Mouse (Mus musculus) heart, postnatal 14 days (tissue): ENCODE data around the gene Zfp629. TPM values are rescaled to one million over a fixed set of nuclear protein-coding genes. Genes with fewer than 3 reads are reported as not detected.

Source experiments
- DNase-seq, 2 experiments: peaks; one replicate each; pipeline ENCODE4 v3.0.0; 2021 to 2022
- intact Hi-C: fragments of 180-260 bp; cut with DNase I; formaldehyde crosslinking; loops from one replicate; pipeline ENCODE4 v1.15.1; 2025
- total RNA-seq, 2 experiments: library from RNA; stranded (reverse); gene quantifications; 2 replicates each; pipeline ENCODE4 v1.2.3; 2021

The Zfp629 gene
- total RNA-seq, 2 experiments from 2014 or later = 28.8 to 29.1 TPM

GRCm38 (mm10) chr7:127616881-127617280 is 1.3 kb upstream of the Zfp629 start:
- intact Hi-C loops = no loop called here

GRCm38 (mm10) chr7:127616336-127616735 is 739 bp upstream of the Zfp629 start:
- intact Hi-C loops = no loop called here
- DNase-seq = no peak

More at GRCm38 (mm10) chr7:127616881-127617280, 1.3 kb upstream of the Zfp629 start:
- DNase-seq = no peak

- DNase-seq = peak; percentile 71 to 73
- intact Hi-C loops = loop anchor here (1.0 kb wide), 1 partner anchor 26 kb away; no protein-coding TSS in a partner anchor
Observed at GRCm38 (mm10) chr7:127614511-127614890, 1.1 kb downstream of the Zfp629 start.

GRCm38 (mm10) chr7:127614091-127614490 is 1.5 kb downstream of the Zfp629 start:
- intact Hi-C loops = loop anchor here (1.0 kb wide), 1 partner anchor 26 kb away; no protein-coding TSS in a partner anchor
- no peak for DNase-seq

GRCm38 (mm10) chr7:127613501-127613900 is 2.1 kb downstream of the Zfp629 start:
- intact Hi-C loops = no loop called here
- no peak for DNase-seq

DNA sequence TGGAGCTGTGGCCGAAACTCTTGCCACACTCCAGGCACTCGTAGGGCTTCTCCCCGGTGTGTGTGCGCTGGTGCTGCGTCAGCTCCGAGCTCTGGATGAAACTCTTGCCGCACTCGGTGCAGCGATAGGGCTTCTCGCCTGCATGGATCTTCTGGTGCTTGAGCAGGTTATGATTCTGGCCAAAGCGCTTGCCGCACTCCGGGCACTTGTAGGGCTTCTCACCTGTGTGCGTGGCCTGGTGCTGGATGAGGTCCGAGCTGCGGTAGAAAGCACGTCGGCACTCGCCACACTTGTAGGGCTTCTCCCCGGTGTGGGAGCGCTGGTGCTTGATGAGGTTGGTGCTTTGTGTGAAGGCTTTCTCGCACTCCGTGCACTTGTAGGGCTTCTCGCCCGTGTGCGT is 4.0 kb downstream of the Zfp629 start:
- no peak for DNase-seq
- intact Hi-C loops = no loop called here

DNA sequence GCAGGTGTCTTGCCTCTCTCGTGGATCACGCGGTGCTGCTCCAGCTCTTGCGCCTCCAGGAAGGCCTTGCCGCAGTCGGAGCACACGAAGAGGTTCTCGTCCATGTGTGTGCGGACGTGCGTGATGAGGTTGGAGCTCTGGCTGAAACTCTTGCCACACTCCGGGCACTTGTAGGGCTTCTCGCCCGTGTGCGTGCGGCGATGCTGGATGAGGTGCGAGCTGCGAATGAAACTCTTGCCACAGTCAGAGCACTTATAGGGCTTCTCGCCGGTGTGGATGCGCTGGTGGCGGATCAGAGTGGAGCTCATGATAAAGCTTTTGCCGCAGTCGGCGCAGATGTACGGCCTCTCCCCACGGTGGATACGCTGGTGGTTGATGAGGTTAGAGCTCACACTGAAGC is 4.6 kb downstream of the Zfp629 start:
- intact Hi-C loops = no loop called here
- DNase-seq = no peak

GRCm38 (mm10) chr7:127607150-127607549 is 8.4 kb downstream of the Zfp629 start:
- intact Hi-C loops = no loop called here
- DNase-seq = no peak

GRCm38 (mm10) chr7:127604256-127604655 is 11.3 kb downstream of the Zfp629 start:
- no peak for DNase-seq
- intact Hi-C loops = no loop called here

- DNase-seq = no peak
- intact Hi-C loops = no loop called here
Observed at GRCm38 (mm10) chr7:127602903-127603302, 12.7 kb downstream of the Zfp629 start.

- no peak for DNase-seq
- intact Hi-C loops = no loop called here
Observed at GRCm38 (mm10) chr7:127601735-127602134, 13.9 kb downstream of the Zfp629 start.

GRCm38 (mm10) chr7:127600612-127601011 is 15.0 kb downstream of the Zfp629 start:
- intact Hi-C loops = no loop called here
- no peak for DNase-seq

DNA sequence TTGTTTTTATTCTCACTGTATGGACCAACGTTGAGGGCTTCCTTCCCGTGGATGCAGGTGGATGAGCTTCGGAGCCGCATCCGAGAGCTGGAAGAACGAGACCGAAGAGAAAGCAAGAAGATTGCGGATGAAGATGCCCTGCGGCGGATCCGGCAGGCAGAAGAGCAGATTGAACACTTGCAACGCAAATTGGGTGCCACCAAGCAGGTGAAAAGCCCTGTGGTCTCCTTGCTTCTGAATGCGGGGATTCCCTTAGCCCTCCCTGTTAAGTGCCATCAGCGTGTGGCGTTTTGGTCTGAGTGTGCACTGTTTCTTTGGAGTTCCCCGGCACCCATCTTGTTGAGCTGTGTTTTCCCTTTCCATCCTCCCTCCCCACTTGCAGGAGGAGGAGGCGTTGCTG is 18.9 kb downstream of the Zfp629 start:
- no peak for DNase-seq
- intact Hi-C loops = no loop called here

DNA sequence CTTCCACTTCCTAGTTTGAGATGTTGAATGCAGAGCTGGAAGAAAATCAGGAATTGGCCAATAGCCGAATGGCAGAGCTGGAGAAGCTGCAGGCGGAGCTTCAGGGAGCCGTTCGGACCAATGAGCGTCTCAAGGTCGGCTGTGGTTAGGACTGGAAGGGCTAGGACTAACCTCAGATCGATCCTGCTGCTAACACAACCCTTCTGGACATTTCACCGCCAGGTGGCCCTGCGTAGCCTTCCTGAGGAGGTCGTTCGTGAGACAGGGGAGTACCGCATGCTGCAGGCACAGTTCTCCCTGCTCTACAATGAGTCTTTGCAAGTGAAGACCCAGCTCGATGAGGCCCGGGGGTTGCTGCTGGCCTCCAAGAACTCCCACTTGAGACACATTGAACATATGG is 23.0 kb downstream of the Zfp629 start:
- no peak for DNase-seq
- intact Hi-C loops = no loop called here

DNA sequence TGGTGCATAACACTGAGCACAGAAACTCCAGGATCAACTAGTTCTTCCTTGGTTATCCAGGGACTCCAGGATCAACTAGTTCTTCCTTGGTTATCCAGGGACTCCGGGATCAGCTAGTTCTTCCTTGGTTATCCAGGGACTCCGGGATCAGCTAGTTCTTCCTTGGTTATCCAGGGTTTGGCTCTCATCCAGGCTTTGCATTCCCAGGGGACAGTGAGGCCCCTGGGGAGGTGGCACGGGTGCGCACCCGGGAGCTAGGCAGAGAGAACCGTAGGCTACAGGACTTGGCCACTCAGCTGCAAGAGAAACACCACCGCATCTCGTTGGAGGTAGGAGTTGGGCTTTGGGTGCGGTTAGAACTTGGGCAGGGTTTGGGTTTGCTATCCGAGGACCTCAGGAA is 24.5 kb downstream of the Zfp629 start:
- DNase-seq = no peak
- intact Hi-C loops = no loop called here

- intact Hi-C loops = loop anchor here (5.0 kb wide), 1 partner anchor 227 kb away; no protein-coding TSS in a partner anchor
- no peak for DNase-seq
Observed at GRCm38 (mm10) chr7:127589637-127590036, 26.0 kb downstream of the Zfp629 start.

- no peak for DNase-seq
- intact Hi-C loops = loop anchor here (5.0 kb wide), 1 partner anchor 227 kb away; no protein-coding TSS in a partner anchor
Observed at GRCm38 (mm10) chr7:127588901-127589300, 26.7 kb downstream of the Zfp629 start.

GRCm38 (mm10) chr7:127588011-127588871 is 27.4 kb downstream of the Zfp629 start, which contains the start of the genes Ccdc189 and Rnf40:
Gene Ccdc189, minus strand, starts transcription at chr7:127588595.
Gene Rnf40, plus strand, starts transcription at chr7:127588767.
- peak; percentile 89 to 91 for DNase-seq
- intact Hi-C loops = loop anchor here (5.0 kb wide), 1 partner anchor 226 kb away; no protein-coding TSS in a partner anchor

DNA sequence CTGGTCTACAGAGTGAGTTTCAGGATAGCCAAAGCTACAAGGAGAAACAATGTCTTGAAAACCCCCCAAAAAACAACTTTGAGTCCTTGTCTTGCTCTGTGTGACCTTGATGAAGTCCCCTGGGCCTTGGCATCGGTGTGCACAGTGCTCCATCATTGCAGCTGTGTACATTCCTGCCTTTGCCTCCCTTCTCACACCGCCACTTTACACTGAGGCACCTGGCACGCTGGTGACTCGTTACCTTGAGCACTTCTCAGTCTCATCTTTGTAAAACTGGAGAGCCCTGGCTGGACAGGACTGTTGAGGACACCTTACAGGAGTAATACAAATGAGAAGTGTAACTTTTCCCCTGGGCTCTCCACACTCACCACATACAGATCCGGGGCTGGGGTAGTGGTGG is 28.4 kb downstream of the Zfp629 start:
- intact Hi-C loops = loop anchor here (5.0 kb wide), 1 partner anchor 225 kb away; no protein-coding TSS in a partner anchor
- DNase-seq = no peak

DNA sequence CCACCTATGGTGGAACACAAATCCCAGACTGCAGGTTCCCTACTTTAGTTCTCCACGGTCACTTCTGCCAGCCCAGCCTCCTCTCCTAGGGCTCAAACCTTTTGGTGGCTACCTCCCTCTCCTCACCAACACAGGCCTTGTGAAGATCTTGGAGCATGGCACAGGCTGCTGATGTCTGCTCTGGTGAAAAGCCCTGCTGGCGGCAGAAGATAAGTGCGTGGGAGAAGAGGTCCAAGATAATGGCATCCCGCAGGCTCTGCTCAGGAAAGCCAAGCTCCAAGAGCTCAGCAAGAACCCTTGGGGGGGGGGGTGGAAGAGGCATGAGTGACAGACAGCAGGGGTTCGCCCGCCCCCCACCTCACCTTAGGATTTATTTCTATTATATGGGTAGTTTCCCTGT is 29.4 kb downstream of the Zfp629 start:
- no peak for DNase-seq
- intact Hi-C loops = loop anchor here (5.0 kb wide), 1 partner anchor 224 kb away; no protein-coding TSS in a partner anchor

- no peak for DNase-seq
- intact Hi-C loops = loop anchor here (5.0 kb wide), 1 partner anchor 223 kb away; no protein-coding TSS in a partner anchor
Observed at GRCm38 (mm10) chr7:127585031-127585430, 30.6 kb downstream of the Zfp629 start.

DNA sequence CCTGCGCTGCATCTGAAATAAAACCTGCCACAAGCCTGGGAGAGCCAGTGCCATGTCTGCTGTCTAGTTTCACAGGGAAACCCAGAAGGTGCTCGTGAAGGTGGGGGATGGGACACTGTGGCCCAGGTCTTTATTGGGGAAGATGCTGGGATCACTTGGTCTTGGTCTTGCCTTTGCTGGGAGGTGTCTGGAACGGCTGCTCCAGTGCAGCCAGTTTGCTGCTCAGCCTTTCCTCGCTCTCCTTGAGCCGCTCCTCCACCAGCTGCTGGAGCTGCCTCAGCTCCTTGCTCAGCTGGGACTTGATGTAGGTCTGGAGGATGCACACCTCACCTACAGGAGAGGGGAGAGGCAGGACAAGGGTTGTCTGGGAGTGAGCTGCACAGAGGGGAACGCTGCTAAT is 32.3 kb downstream of the Zfp629 start:
- intact Hi-C loops = no loop called here
- DNase-seq = no peak
